Mouse (Mus musculus): ENCODE data around the gene Olfr1110. TPM values are rescaled to one million over a fixed set of nuclear protein-coding genes. Genes with fewer than 3 reads are reported as not detected.
"Not testable (repeated sequence)": the region's sequence is repeated elsewhere in the genome, so short reads cannot be mapped to it uniquely, and the experiment has no call there.

Gene Olfr1110
- not detected for total RNA-seq (2021)
- long read RNA-seq, experiment 1, result 0 reads
- long read RNA-seq, experiment 2, result 0 reads

- DNase-seq, result no peak
Measured at GRCm38 (mm10) chr2:87140200-87140599, at the start of gene Olfr1110. Gene Olfr1110 (minus strand): TSS chr2:87140300.

- DNase-seq, result no peak
Measured at GRCm38 (mm10) chr2:87187498-87187897, 47.4 kb upstream of the Olfr1110 start, which contains the start of gene Olfr1112. Gene Olfr1112 (plus strand): TSS chr2:87187798.

- DNase-seq, result not testable (repeated sequence)
Measured at GRCm38 (mm10) chr2:87167731-87168130, 27.6 kb upstream of the Olfr1110 start.

GRCm38 (mm10) chr2:87152524-87152923, 12.4 kb upstream of the Olfr1110 start, which contains the start of gene Olfr1111:
Gene Olfr1111 (minus strand): TSS chr2:87152624.
- no peak for DNase-seq

- DNase-seq, result no peak
Measured at GRCm38 (mm10) chr2:87114467-87114866, 25.6 kb downstream of the Olfr1110 start, which contains the start of gene Olfr259. Gene Olfr259 (minus strand): TSS chr2:87114567.

- no peak for DNase-seq
Measured at GRCm38 (mm10) chr2:87095908-87096307, 44.2 kb downstream of the Olfr1110 start, which contains the start of gene Olfr1109. Gene Olfr1109 (minus strand): TSS chr2:87096008.

Other genes with a start within 250 kb of the Olfr1110 start
- not detected for gene Olfr1097, start 248.1 kb downstream of the Olfr1110 start, total RNA-seq (2021)
- gene Olfr1098, start 215.8 kb downstream of the Olfr1110 start, total RNA-seq (2021), result not detected
- gene Olfr1099, start 179.6 kb downstream of the Olfr1110 start, total RNA-seq (2021), result not detected
- not detected for gene Olfr1100, start 160.3 kb downstream of the Olfr1110 start, total RNA-seq (2021)
- gene Olfr1101, start 149.1 kb downstream of the Olfr1110 start, total RNA-seq (2021), result not detected
- gene Olfr1102, start 141.9 kb downstream of the Olfr1110 start, total RNA-seq (2021), result not detected
- not detected for gene Olfr1104, start 113.2 kb downstream of the Olfr1110 start, total RNA-seq (2021)
- not detected for gene Olfr1105, start 103.8 kb downstream of the Olfr1110 start, total RNA-seq (2021)
- not detected for gene Olfr1106, start 88.0 kb downstream of the Olfr1110 start, total RNA-seq (2021)
- not detected for gene Olfr1107, start 64.5 kb downstream of the Olfr1110 start, total RNA-seq (2021)
- gene Olfr1109, start 44.3 kb downstream of the Olfr1110 start, total RNA-seq (2021), result not detected
- not detected for gene Olfr259, start 25.7 kb downstream of the Olfr1110 start, total RNA-seq (2021)
- not detected for gene Olfr1111, start 12.3 kb upstream of the Olfr1110 start, total RNA-seq (2021)
- not detected for gene Olfr1112, start 47.5 kb upstream of the Olfr1110 start, total RNA-seq (2021)
- not detected for gene Olfr1113, start 68.7 kb upstream of the Olfr1110 start, total RNA-seq (2021)
- not detected for gene Olfr1115, start 107.7 kb upstream of the Olfr1110 start, total RNA-seq (2021)
- not detected for gene Olfr1116, start 127.2 kb upstream of the Olfr1110 start, total RNA-seq (2021)
- not detected for gene Olfr1118, start 167.3 kb upstream of the Olfr1110 start, total RNA-seq (2021)
- gene Olfr1120, start 214.5 kb upstream of the Olfr1110 start, total RNA-seq (2021), result not detected
- not detected for gene Olfr1121, start 229.6 kb upstream of the Olfr1110 start, total RNA-seq (2021)
- not detected for gene Olfr1122, start 245.5 kb upstream of the Olfr1110 start, total RNA-seq (2021)